Mouse (Mus musculus) layer of hippocampus, adult 6 months (tissue): Measurements from ENCODE around the gene Pold2. TPM values are rescaled to one million over a fixed set of nuclear protein-coding genes. Genes with fewer than 3 reads are reported as not detected.

Experiments used
- long read RNA-seq, 2 experiments: library from polyadenylated mRNA; unstranded; transcript quantifications; one replicate each; pipeline ENCODE4 v2.0.0; 2019 to 2020
- polyA plus RNA-seq: library from polyadenylated mRNA; unstranded; fragments of <200 nt; fragmentation: Nextera tagmentation; gene quantifications from 2 replicates; pipeline ENCODE4 v1.2.3, GENCODE M21; 2021

Gene Pold2
- 26.7 and 29.4 TPM in 2 replicates for polyA plus RNA-seq
- long read RNA-seq, experiment 1, transcript Pold2-201 (11 exons, 1,646 nt): major isoform, 39 of 46 reads
- long read RNA-seq, experiment 1, partial matches to known transcripts: 6 of 46 reads
- long read RNA-seq, experiment 1, other reads (novel, unspliced or antisense): 0 of 46 reads
- long read RNA-seq, experiment 2, transcript Pold2-201 (11 exons, 1,646 nt): major isoform, 123 of 144 reads
- long read RNA-seq, experiment 2, partial matches to known transcripts: 14 of 144 reads
- long read RNA-seq, experiment 2, other reads (novel, unspliced or antisense): 7 of 144 reads

DNA sequence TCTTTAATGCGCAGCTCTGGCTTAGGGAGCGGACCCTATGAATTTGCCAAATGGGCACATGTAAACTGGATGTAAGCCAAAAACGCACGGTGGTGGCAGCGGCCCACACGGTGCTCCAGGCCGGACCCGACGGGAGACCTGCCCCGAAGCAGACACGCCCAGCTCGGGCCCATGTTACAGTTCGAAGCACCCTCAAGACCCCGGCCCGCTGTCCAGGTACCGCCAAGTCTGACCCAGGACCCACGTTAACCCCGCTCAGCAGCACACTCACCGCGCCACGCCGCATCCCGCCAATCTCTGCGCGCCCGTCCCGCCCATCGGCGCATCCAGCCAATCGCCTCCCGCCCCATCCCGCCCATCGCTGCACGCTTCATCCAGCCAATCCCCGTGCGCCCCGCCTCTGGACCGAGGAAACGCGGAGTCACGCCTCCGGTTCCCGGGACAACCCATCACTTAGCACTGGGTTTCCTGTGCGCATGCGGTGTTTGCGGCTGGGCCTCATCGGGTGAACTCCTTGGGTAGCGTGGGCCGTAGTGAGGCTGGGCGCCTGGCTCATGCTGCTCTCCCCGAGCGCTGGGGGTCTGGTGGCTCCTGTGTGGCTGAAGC, at the start of gene Pold2:
Pold2 (minus strand) TSS at position 372 of the 606 bp plus-strand sequence.

DNA sequence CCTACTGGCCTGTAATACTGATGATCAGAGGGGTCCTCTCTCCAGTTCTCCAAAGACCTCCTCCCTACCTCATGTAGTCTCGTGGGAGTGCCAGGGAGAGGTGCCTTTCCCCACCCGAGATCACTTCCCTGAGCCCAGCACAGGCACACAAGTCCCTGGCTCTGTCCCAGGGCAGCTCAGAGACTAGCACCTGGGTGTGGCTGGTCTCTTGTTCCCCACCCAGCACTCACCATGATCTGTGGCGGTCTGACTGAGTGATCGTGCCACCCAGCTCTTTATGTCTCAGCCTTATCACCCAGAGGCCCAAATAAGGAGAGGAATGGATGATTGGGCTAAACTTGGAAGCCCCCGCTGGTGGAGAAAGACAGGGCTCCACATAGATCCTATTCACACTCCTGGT, 20.4 kb upstream of the Pold2 start, which contains the start of gene Myl7:
Myl7 (minus strand) TSS at position 252 of the 400 bp plus-strand sequence.

DNA sequence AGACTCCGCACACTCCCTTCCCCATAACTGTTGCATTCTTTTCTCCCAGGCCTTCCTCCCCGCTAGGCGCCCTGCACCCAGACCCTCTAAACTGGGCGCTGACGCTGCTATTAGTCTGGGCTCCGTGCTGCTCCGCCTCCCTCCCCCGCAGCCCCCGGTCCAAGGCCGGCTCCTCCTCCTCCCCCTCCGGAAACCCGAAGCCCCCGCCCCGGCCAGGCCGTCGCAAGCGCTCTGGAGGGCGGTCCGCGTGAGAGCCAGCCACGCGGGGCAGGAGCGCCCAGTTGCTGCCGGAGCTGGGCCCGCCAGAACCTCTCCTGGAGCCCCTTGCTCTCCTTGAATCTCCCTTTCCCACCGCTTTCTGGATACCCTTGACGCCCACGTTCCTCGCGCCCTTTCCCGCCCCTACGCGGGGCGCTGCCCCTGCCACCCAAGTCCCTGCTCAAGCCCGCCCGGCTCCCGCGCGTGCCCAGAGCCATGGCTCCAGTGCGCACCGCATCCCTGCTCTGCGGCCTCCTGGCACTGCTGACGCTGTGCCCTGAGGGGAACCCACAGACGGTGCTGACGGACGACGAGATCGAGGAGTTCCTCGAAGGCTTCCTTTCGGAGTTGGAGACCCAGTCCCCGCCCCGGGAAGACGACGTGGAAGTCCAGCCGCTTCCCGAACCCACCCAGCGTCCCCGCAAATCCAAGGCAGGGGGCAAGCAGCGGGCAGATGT, 16.3 kb downstream of the Pold2 start, which contains the start of gene Aebp1:
Aebp1 (plus strand) TSS at position 270 of the 716 bp plus-strand sequence.

DNA sequence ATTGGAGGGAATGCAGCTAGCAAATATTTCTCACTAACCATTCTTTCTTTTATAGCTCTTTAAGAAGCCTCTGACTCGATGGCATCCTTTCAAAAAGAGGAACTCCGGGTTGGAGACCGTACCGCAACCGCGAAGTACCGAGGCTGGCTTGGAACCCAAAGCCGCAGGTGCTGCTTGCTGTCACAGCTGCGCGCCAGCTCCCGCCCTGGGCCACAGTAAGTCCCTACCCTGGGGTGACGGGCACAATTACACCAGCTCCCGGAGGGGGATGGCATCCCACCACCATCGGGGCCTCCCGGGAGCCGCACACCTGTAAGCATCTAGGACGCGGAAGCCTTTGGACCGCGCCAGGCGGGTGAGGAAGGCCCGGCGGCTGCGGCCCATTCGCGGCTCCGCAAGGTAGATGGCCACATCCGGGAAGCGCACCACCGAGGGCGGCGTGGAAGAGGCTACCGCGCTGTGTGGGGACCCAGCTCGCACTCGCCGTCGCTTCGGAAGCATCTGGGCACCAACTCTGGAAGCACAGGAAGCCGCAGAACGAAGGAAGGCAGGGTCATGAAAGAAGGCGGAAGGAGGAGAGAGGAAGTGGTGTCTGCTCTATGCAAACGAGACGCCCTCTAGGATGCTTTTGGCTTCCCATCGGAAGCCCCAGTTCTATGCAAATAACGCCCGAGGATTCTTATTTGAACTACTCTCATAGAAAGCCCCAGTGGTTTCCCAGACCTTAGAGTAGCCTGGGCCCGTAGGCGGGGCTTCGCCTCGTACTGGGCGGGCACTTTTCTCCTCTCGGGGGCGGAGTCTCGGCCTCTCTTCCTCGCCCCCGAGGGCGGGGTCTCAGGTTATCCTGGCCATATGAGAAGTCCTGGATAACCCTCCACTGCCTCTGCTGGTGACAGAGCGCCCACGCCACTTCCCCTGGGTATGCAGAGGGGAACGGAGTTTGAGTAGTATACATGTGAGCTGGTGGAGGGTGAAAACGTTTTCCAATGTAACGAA, 40.5 kb downstream of the Pold2 start, which contains the start of gene Polm:
Polm (minus strand) TSS at position 766 of the 996 bp plus-strand sequence.

Other genes with a start within 250 kb of the Pold2 start
- gene Mrps24, start 162.6 kb downstream of the Pold2 start, polyA plus RNA-seq: 294 and 300 TPM in 2 replicates
- 30.4 and 33.6 TPM in 2 replicates for gene Urgcp, start 115.9 kb downstream of the Pold2 start, polyA plus RNA-seq
- gene Dbnl, start 89.8 kb downstream of the Pold2 start, polyA plus RNA-seq: 65.4 and 66.2 TPM in 2 replicates
- 43.4 and 44.1 TPM in 2 replicates for gene Pgam2, start 74.6 kb downstream of the Pold2 start, polyA plus RNA-seq
- 2.1 and 2.2 TPM in 2 replicates for gene Polm, start 40.3 kb downstream of the Pold2 start, polyA plus RNA-seq
- gene Aebp1, start 16.3 kb downstream of the Pold2 start, polyA plus RNA-seq: 4.7 and 5.5 TPM in 2 replicates
- gene Myl7, start 20.5 kb upstream of the Pold2 start, polyA plus RNA-seq: not detected in 2 replicates
- 1.5 and 2.3 TPM in 2 replicates for gene Gck, start 71.8 kb upstream of the Pold2 start, polyA plus RNA-seq
- gene Ykt6, start 77.4 kb upstream of the Pold2 start, polyA plus RNA-seq: 26.8 and 27.4 TPM in 2 replicates
- gene Camk2b, start 188.1 kb upstream of the Pold2 start, polyA plus RNA-seq: 252 and 298 TPM in 2 replicates